Mouse (Mus musculus) cerebellum, postnatal 4 days (tissue): ENCODE data around the gene Zdhhc15.
"Not testable (repeated sequence)": the region's sequence is repeated elsewhere in the genome, so short reads cannot be mapped to it uniquely, and the experiment has no call there.

Source experiments
- DNase-seq, 2 experiments: peaks; one replicate each; pipeline ENCODE4 v3.0.0; 2022; ENCODE audit warnings: low spot score in 2 of 2, mixed read lengths in 1 of 2

Gene Zdhhc15

GRCm38 (mm10) chrX:104670757-104671549 lies at the start of gene Zdhhc15:
Zdhhc15 (minus strand) TSS chrX:104671064.
- peak; percentile 22 to 60 for DNase-seq

GRCm38 (mm10) chrX:104707935-104708334 lies 37.1 kb upstream of the Zdhhc15 start:
- DNase-seq: no peak

DNA sequence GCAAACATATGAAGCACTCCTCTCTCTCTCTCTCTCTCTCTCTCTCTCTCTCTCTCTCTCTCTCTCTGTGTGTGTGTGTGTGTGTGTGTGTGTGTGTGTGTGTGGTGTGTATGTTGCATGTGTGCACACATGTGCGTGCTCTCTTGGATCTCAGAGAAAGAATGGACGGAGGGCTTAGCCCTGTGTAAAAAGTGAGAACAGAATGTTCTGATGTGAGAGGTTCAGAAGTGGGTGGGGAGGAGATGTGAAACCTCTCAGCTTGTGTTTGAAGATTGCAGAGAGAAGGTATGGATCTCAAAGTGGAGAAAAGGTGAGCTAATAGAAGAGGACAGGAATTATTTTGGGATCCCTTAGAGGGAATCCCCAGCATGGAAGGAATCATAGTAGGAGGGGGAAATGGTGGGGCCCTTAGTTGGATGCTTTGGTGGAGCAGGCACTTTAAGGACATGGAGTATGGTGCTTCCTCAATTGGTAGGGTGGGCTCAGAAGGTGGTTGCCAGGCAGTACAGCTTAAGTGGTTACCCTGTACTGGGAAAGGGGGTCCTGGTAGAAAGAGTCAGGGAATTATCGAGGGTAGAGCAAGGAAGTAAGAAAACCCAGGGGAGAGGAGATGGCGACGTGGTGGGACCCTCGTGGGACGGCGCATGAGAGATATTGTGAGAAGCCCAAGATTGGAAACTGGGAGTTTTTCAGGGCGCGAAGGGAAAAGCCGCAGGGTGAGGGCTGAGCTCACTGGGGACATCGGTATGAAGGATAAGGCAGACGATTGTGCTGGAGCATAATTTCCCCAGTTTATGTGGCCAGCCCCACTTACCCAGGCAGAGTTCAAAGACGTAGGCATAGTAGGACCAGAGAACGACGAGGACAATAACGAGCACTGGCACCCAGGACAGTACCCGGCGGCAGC lies 761 bp downstream of the Zdhhc15 start:
- DNase-seq: peak in 1 of 2 experiments; percentile 2

- no peak for DNase-seq
Measured at GRCm38 (mm10) chrX:104656976-104657375, 13.9 kb downstream of the Zdhhc15 start.

- DNase-seq: no peak
Measured at GRCm38 (mm10) chrX:104612531-104612930, 58.3 kb downstream of the Zdhhc15 start.

- not testable (repeated sequence) for DNase-seq
Measured at GRCm38 (mm10) chrX:104603738-104604430, 67.0 kb downstream of the Zdhhc15 start.

DNA sequence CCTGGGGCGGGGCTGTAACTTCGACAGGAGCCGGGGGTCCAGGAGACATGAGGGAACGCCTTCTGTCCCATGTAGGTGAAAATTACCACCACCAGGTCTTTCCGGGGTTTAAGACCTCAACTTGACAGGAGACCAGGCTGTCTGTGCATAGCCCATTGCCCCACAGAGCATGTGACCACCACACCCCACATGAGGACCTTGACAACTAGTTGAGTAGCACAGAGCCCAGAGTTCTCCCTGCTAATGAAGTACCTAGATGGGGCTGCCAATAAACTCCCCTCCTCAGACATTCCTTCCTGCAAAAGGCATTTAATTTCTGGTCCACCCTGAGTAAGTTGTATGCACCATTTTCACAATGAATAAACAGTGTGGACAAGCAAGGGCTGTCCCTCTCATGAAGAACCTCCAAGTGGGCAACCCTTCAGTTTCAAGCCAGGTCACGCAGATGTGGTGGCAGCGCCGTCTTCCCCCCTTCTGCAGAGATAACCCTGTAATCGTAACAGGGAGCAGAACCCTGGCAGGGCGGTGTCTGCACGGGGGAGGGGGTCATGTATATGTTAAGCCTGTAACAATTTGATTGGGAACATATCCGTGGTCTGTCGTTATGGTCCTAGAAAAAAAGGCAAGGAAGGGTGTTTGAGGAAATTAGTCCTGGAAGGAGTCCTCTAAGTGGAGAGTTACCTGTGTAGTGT lies 68.5 kb downstream of the Zdhhc15 start:
- DNase-seq: not testable (repeated sequence)

DNA sequence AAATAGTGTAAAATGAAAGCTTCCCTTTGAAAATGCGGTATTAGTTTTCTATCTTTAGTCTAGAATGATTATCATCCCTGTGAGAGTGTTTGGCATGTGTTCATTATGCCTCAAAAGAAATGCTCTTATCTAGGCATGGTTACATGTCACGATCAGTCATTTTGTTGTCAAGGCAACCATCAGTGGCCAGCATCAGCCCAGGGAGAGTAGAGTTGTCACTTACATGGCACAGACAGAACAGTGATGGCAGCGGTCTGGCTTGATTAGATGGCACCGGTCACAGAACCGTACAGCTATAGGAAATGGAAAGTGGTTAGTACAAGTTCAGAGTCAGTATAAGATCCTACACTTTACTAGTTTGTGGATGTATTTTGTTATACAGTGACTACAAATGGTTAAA lies 96.9 kb downstream of the Zdhhc15 start:
- no peak for DNase-seq

DNA sequence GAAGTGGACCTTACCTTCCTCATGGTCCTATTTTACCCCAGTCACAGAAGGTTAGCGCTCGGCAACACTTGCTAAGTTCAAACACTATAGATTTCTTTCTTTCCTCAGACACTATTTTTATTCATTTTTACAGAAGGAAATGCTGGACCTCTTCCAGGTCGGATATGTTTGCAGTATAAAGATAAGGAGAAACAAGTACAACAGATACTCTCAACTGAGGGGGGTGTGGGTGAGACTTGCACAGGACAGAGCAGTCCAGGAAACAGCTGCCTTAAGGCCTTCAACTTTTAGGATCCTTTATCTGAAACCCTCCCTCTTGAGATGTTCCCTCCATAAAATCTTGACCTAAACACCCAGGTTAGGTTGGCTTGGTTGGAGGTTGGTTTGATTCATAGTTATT lies 103.4 kb downstream of the Zdhhc15 start:
- DNase-seq: no peak

DNA sequence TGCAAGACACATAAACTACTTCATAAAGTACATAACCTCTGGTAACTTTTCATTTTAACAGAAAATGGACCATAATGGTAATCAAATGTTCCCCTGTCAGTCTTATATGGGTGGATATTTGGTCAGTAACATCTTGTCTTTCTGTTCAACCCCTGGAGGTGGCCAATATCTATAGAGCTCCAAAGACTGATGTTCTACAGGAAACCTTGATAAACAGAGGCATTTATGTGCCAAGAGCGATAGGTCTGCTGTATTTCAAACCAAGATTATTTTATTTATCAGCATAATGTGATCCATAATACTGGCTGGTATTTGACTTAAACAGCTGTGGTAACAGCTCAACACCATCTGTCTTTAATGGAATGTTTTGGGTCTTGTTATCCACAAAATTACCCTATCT lies 125.6 kb downstream of the Zdhhc15 start:
- DNase-seq: no peak

DNA sequence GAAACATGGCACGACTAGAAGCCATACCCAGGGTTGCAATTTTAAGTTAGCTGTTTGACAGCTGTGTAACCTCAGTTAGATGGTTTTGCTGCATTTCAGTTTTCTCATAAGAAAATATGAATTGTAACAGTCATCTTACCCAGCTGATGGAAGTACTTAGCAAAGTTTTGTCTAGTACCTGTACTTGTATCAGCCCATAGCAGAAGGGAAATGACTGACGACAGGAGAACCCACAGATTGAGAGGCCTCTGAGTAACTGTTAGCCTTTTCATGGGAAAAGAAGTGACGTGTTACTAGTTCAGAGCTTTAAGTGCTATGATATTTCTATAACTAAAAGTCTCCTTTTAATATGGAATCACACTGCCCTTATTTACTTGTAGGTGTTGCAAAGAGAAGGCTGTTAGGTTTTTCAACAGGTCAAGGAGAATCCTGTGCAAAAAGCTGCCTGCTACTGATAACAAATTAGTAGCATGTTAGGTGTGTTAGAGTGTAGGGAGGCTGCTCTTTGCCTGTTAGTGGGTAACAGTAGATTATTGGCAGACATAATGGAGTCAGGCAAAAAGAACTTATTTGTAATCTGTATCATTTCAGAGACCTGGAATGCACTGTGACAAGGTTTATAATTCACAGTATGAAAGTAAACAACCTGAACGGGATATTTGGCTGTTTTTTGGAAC lies 126.8 kb downstream of the Zdhhc15 start:
- DNase-seq: no peak

- no peak for DNase-seq
Measured at GRCm38 (mm10) chrX:104542635-104543034, 128.2 kb downstream of the Zdhhc15 start.

DNA sequence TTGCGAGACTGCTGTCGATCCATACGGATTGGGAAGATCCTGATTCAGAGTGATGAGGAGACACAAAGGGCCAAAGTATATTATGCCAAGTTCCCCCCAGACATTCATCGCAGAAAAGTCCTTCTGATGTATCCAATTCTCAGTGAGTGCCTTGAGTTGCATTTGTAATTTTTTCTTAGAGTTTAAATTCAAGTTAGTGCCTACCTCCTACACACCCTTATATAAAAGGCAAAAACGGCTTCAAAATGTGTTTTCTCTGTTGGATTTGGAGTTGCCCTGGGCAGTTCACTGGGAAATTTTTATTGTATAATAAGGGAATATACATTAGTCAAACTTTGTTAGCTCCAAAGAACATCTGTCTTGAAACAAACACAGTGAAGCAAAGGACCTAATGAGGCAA lies 169.1 kb downstream of the Zdhhc15 start:
- no peak for DNase-seq

- DNase-seq: no peak
Measured at GRCm38 (mm10) chrX:104489626-104490355, 181.1 kb downstream of the Zdhhc15 start.

DNA sequence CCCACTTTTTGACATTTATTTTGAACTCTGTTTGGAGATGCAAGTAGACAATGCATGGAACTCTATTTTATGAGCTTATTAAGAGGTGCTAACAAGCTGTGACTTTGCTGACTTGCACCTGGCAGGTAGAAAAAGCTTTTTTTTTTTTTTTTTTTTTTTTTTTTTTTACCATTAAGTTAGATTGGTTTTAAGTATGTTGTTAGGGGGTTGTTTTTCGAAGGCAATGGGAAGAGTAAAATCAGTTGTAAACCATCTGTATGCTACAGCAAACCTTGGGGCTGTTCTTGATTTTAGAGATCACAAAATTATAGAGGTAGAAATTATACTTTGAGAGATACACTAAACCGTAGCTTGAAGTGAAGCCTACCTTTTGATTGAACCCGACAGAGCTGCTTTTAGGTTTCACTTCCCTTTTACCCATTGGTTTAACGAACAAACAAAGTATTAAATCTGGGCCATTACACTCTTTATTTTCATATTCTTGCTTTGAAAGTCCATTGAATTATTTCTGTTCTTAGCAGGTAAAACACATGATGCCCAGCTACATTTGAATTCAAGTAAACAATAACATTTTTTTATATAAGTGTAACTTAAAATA lies 181.9 kb downstream of the Zdhhc15 start:
- no peak for DNase-seq

DNA sequence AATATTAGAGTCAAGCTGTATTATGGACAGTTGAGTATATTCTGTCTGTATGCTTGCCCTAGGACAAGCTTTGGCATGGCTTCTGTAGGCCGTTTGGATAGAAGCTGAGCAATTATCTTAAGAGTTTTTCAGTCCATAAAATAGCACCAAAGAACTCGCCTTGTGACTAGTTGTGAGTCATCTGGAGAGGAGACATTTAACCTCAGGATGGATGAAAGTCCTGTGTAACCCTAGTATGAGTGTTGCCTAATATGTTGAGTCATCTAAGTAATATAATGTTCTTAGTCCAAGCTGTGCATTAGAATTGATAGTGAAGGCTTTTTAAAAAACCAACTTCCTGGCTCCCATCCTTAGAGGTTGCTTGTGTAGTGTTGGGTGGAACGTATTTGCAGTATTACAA lies 182.8 kb downstream of the Zdhhc15 start:
- DNase-seq: no peak
